Mouse (Mus musculus) CH12.LX (cell line): ENCODE results near the gene Insm1. TPM values are rescaled to one million over a fixed set of nuclear protein-coding genes. Genes with fewer than 3 reads are reported as not detected.

Source experiments
- DNase-seq: peaks from one replicate; pipeline ENCODE4 v3.0.0-alpha.2; 2013; ENCODE audit errors: extremely low read depth
- H3K27ac ChIP-seq: 2 replicates; pipeline ENCODE4 v1.5.1; 2012; ENCODE audit warnings: low read depth, mild to moderate bottlenecking, control low read depth, moderate library complexity; ENCODE audit not compliant: insufficient read depth
- H3K27me3 ChIP-seq: replicated peaks from 2 replicates; pipeline ENCODE3; 2012; ENCODE audit warnings: inconsistent platforms
- H3K36me3 ChIP-seq, 2 experiments: replicated peaks in 1 of 2; 2 replicates each; pipeline versions ENCODE3 to v1.6.1; 2012; ENCODE audit warnings: inconsistent platforms in 1 of 2, low read length in 1 of 2, mild to moderate bottlenecking in 1 of 2, mixed read lengths in 1 of 2, moderate library complexity in 1 of 2; ENCODE audit not compliant: control insufficient read depth in 1 of 2, insufficient read depth in 1 of 2
- H3K4me1 ChIP-seq, 2 experiments: 2 replicates each; pipeline ENCODE4 v1.6.1; 2012; ENCODE audit warnings: inconsistent platforms in 1 of 2, moderate library complexity in 1 of 2; ENCODE audit not compliant: insufficient read depth in 2 of 2, control insufficient read depth in 1 of 2
- H3K4me2 ChIP-seq: 2 replicates; pipeline ENCODE4 v1.6.1; 2012; ENCODE audit warnings: low read depth, mild to moderate bottlenecking, control low read depth; ENCODE audit not compliant: poor library complexity, insufficient read depth, severe bottlenecking
- H3K4me3 ChIP-seq, 3 experiments: fragments of 150-350 bp in 1 of 3; sonication (generic) in 1 of 3; replicated peaks in 1 of 3; 2 replicates each; pipeline versions ENCODE3 to v1.5.1; 2011 to 2012; ENCODE audit warnings: low read depth in 2 of 3, low read length in 2 of 3, mild to moderate bottlenecking in 2 of 3, moderate library complexity in 2 of 3, control low read depth in 1 of 3, improper control_type of control experiment in 1 of 3, inconsistent platforms in 1 of 3, mixed read lengths in 1 of 3; ENCODE audit not compliant: poor library complexity in 1 of 3
- H3K79me2 ChIP-seq: replicated peaks from 2 replicates; pipeline ENCODE4 v1.6.1; 2012; ENCODE audit warnings: mild to moderate bottlenecking, moderate library complexity; ENCODE audit not compliant: control insufficient read depth, poor library complexity, insufficient read depth, severe bottlenecking; ENCODE audit errors: extremely low read depth
- H3K9ac ChIP-seq: 2 replicates; pipeline ENCODE4 v1.6.1; 2012; ENCODE audit warnings: low read depth, mild to moderate bottlenecking, control low read depth, moderate library complexity; ENCODE audit not compliant: insufficient read depth
- H3K9me3 ChIP-seq: replicated peaks from 2 replicates; pipeline ENCODE3; 2012; ENCODE audit warnings: low read length, inconsistent platforms, mixed read lengths
- BHLHE40 ChIP-seq: IDR thresholded peaks from 2 replicates; pipeline ENCODE4 v1.6.1; 2011; ENCODE audit warnings: mild to moderate bottlenecking, low read depth, low read length, improper control_type of control experiment
- CHD1 ChIP-seq: IDR thresholded peaks from 2 replicates; pipeline ENCODE4 v1.6.1; 2012; ENCODE audit warnings: low read depth, low read length, improper control_type of control experiment, inconsistent platforms
- CHD2 ChIP-seq: IDR thresholded peaks from 2 replicates; pipeline ENCODE4 v1.6.1; 2011; ENCODE audit warnings: low read length, improper control_type of control experiment
- CTCF ChIP-seq, 2 experiments: IDR thresholded peaks in 1 of 2; conservative IDR thresholded peaks in 1 of 2; 2 replicates each; pipeline ENCODE4 v1.5.1; 2011 to 2012; ENCODE audit warnings: low read depth in 2 of 2, low read length in 2 of 2, improper control_type of control experiment in 1 of 2, inconsistent platforms in 1 of 2, mild to moderate bottlenecking in 1 of 2, moderate library complexity in 1 of 2
- E2F4 ChIP-seq: IDR thresholded peaks from 2 replicates; pipeline ENCODE4 v1.6.1; 2011; ENCODE audit warnings: low read depth, low read length, improper control_type of control experiment; ENCODE audit not compliant: insufficient replicate concordance
- ELF1 ChIP-seq: IDR thresholded peaks from 2 replicates; pipeline ENCODE4 v1.6.1; 2014; ENCODE audit warnings: low read depth, mild to moderate bottlenecking, inconsistent platforms, low read length, improper control_type of control experiment
- EP300 ChIP-seq: IDR thresholded peaks from 2 replicates; pipeline ENCODE4 v1.6.1; 2011; ENCODE audit warnings: low read length, improper control_type of control experiment
- ETS1 ChIP-seq: conservative IDR thresholded peaks from 2 replicates; pipeline ENCODE4 v1.6.1; 2012; ENCODE audit warnings: low read depth, mild to moderate bottlenecking, inconsistent platforms, low read length, improper control_type of control experiment, moderate library complexity
- GABPA ChIP-seq: IDR thresholded peaks from 2 replicates; pipeline ENCODE4 v1.6.1; 2012; ENCODE audit warnings: low read depth, low read length, improper control_type of control experiment, inconsistent platforms; ENCODE audit not compliant: insufficient replicate concordance
- HCFC1 ChIP-seq: IDR thresholded peaks from 2 replicates; pipeline ENCODE4 v1.6.1; 2012; ENCODE audit warnings: low read depth, mild to moderate bottlenecking, inconsistent platforms, low read length, improper control_type of control experiment
- IRF4 ChIP-seq: IDR thresholded peaks from 2 replicates; pipeline ENCODE4 v1.6.1; 2014; ENCODE audit warnings: low read depth, mild to moderate bottlenecking, inconsistent platforms, low read length, improper control_type of control experiment
- JUN ChIP-seq: IDR thresholded peaks from 2 replicates; pipeline ENCODE4 v1.6.1; 2011; ENCODE audit warnings: low read depth, mild to moderate bottlenecking, low read length, improper control_type of control experiment, moderate library complexity; ENCODE audit not compliant: insufficient read depth
- JUND ChIP-seq: conservative IDR thresholded peaks from 2 replicates; pipeline ENCODE4 v1.6.1; 2011; ENCODE audit warnings: low read depth, low read length, improper control_type of control experiment
- KAT2A ChIP-seq: IDR thresholded peaks from 2 replicates; pipeline ENCODE4 v1.6.1; 2012; ENCODE audit warnings: low read length, improper control_type of control experiment, inconsistent platforms; ENCODE audit not compliant: insufficient replicate concordance
- MAX ChIP-seq: IDR thresholded peaks from 2 replicates; pipeline ENCODE4 v1.6.1; 2011; ENCODE audit warnings: low read length, improper control_type of control experiment
- MAZ ChIP-seq: IDR thresholded peaks from 2 replicates; pipeline ENCODE4 v1.6.1; 2012; ENCODE audit warnings: low read depth, mild to moderate bottlenecking, inconsistent platforms, low read length, improper control_type of control experiment, moderate library complexity
- MXI1 ChIP-seq: IDR thresholded peaks from 2 replicates; pipeline ENCODE4 v1.6.1; 2011; ENCODE audit warnings: mild to moderate bottlenecking, low read depth, low read length, improper control_type of control experiment
- PAX5 ChIP-seq: IDR thresholded peaks from 2 replicates; pipeline ENCODE4 v1.6.1; 2012; ENCODE audit warnings: low read length, inconsistent platforms, mixed read lengths
- POLR2A ChIP-seq: IDR thresholded peaks from 2 replicates; pipeline ENCODE4 v1.6.1; 2011; ENCODE audit warnings: low read depth, mild to moderate bottlenecking, improper control_type of control experiment, low read length
- POLR2AphosphoS2 ChIP-seq: IDR thresholded peaks from 2 replicates; pipeline ENCODE4 v1.6.1; 2011; ENCODE audit warnings: low read depth, low read length, improper control_type of control experiment
- RAD21 ChIP-seq: IDR thresholded peaks from 2 replicates; pipeline ENCODE4 v1.6.1; 2011; ENCODE audit warnings: low read depth, mild to moderate bottlenecking, low read length, improper control_type of control experiment, moderate library complexity
- SIN3A ChIP-seq: IDR thresholded peaks from 2 replicates; pipeline ENCODE4 v1.6.1; 2012; ENCODE audit warnings: low read length, improper control_type of control experiment, inconsistent platforms
- TBP ChIP-seq: conservative IDR thresholded peaks from 2 replicates; pipeline ENCODE4 v1.6.1; 2011; ENCODE audit warnings: low read depth, low read length, improper control_type of control experiment
- TCF12 ChIP-seq: IDR thresholded peaks from 2 replicates; pipeline ENCODE4 v1.6.1; 2014; ENCODE audit warnings: low read depth, mild to moderate bottlenecking, inconsistent platforms, low read length, improper control_type of control experiment
- USF1 ChIP-seq: IDR thresholded peaks from 2 replicates; pipeline ENCODE4 v1.6.1; 2014; ENCODE audit warnings: low read depth, mild to moderate bottlenecking, inconsistent platforms, low read length, improper control_type of control experiment
- ZC3H11A ChIP-seq: IDR thresholded peaks from 2 replicates; pipeline ENCODE4 v1.6.1; 2012; ENCODE audit warnings: low read depth, mild to moderate bottlenecking, inconsistent platforms, low read length, improper control_type of control experiment
- ZKSCAN1 ChIP-seq: IDR thresholded peaks from 2 replicates; pipeline ENCODE4 v1.6.1; 2012; ENCODE audit warnings: low read depth, inconsistent platforms, low read length, improper control_type of control experiment, borderline replicate concordance
- ZNF384 ChIP-seq: IDR thresholded peaks from 2 replicates; pipeline ENCODE4 v1.6.1; 2012; ENCODE audit warnings: low read depth, low read length, improper control_type of control experiment, inconsistent platforms
- dilution Hi-C: fragments of 300-500 bp; cut with MboI; formaldehyde crosslinking; loops from 2 replicates; pipeline ENCODE4 v1.14.3; 2020; ENCODE audit warnings: low sequenced_read_pairs; ENCODE audit not compliant: extremely low pct_unique_long_range_greater_than_20kb, extremely low pct_ligation_motif_present
- in situ Hi-C: fragments of 300-500 bp; cut with MboI; formaldehyde crosslinking; loops from 3 replicates; pipeline ENCODE4 v1.14.3; 2019; ENCODE audit warnings: low sequenced_read_pairs, low pct_ligation_motif_present, low pct_unique_long_range_greater_than_20kb, mixed read lengths
- polyA plus RNA-seq: library from polyadenylated mRNA; unstranded; fragments of >175 nt; gene quantifications from 2 replicates; pipeline ENCODE4 v1.2.1, GENCODE M21; 2012; ENCODE audit warnings: low read depth; ENCODE audit not compliant: insufficient read length
- total RNA-seq, 2 experiments: library from RNA; depleted of rRNA; stranded (reverse); fragments of 300-350 nt in 1 of 2; fragments of >200 nt in 1 of 2; gene quantifications; 2 replicates each; pipeline ENCODE4 v1.2.3; 2012 to 2014

Gene Insm1
- total and polyA plus RNA-seq, 3 experiments = not detected

- Histone ChIP-seq H3K4me3 (no peak overlapping the region), H3K4me2 (no peak overlapping the region), H3K27ac (no peak overlapping the region), H3K9me3 (peaks cover 36% of the 10 kb centered on the region), H3K36me3 (no peaks in the 10 kb centered on the region), H3K27me3 (no peaks in the 10 kb centered on the region), H3K79me2 (no peaks in the 10 kb centered on the region), H3K9ac (no peak overlapping the region), H3K4me1 (peaks cover 4 to 37% of the 10 kb centered on the region in 2 experiments; a peak in 3 of 4 replicates)
- dilution Hi-C loops = no loop called here
- in situ Hi-C loops = no loop called here
- TF ChIP-seq E2F4 (no peak), ZC3H11A (no peak), TBP (no peak), KAT2A (no peak), ELF1 (no peak), PAX5 (no peak), TCF12 (no peak), EP300 (no peak), CHD1 (no peak), GABPA (no peak), ZKSCAN1 (no peak), MXI1 (no peak), MAZ (no peak), ETS1 (no peak), POLR2A (no peak), HCFC1 (no peak), ZNF384 (no peak), CHD2 (no peak)
- DNase-seq = no peak
Measured at GRCm38 (mm10) chr2:146218161-146218691, 3.5 kb upstream of the Insm1 start.

GRCm38 (mm10) chr2:146218881-146219535, 2.7 kb upstream of the Insm1 start:
- H3K4me3 ChIP-seq = no peak overlapping the region
- peaks cover 4 to 33% of the 10 kb centered on the region in 2 experiments; a peak in 3 of 4 replicates for H3K4me1 ChIP-seq
- peaks cover 41% of the 10 kb centered on the region for H3K9me3 ChIP-seq
- no peaks in the 10 kb centered on the region for H3K27me3 ChIP-seq
- no peak overlapping the region for H3K9ac ChIP-seq
- DNase-seq = no peak
- no peak for TF ChIP-seq MXI1
- TF ChIP-seq SIN3A = no peak
- TF ChIP-seq ZNF384 = no peak
- TF ChIP-seq USF1 = no peak
- no peak for TF ChIP-seq POLR2A
- no peak for TF ChIP-seq POLR2AphosphoS2
- no peak for TF ChIP-seq MAX
- TF ChIP-seq E2F4 = no peak
- TF ChIP-seq JUN = no peak
- TF ChIP-seq CTCF (conservative IDR thresholded peaks at IDR 0.05 in 1 of 2, IDR thresholded peaks at IDR 0.05 in 1 of 2; ENCODE audit: low read depth in 2 of 2, low read length in 2 of 2) = no peak
- no peak for TF ChIP-seq RAD21
- no peak for TF ChIP-seq JUND
- no peak for TF ChIP-seq IRF4
- TF ChIP-seq BHLHE40 = no peak
- TF ChIP-seq TCF12 = no peak
- no peak for TF ChIP-seq ETS1
- no peak overlapping the region for H3K4me2 ChIP-seq
- H3K36me3 ChIP-seq = no peaks in the 10 kb centered on the region
- dilution Hi-C loops (no loop called here), in situ Hi-C loops (no loop called here)
- no peaks in the 10 kb centered on the region for H3K79me2 ChIP-seq
- H3K27ac ChIP-seq = no peak overlapping the region
